Mouse (Mus musculus) myocyte (in vitro differentiated cells): ENCODE results near the gene Nudt14. TPM values are rescaled to one million over a fixed set of nuclear protein-coding genes. Genes with fewer than 3 reads are reported as not detected.

ENCODE experiments used
- H3K27me3 ChIP-seq: one replicate; pipeline ENCODE4 v1.6.1; 2011; ENCODE audit not compliant: control insufficient read depth, insufficient read depth, insufficient read length
- H3K36me3 ChIP-seq: one replicate; pipeline ENCODE4 v1.6.1; 2011; ENCODE audit not compliant: control insufficient read depth, insufficient read depth
- H3K4me2 ChIP-seq: one replicate; pipeline ENCODE4 v1.6.1; 2011; ENCODE audit warnings: low read depth, control low read depth
- H3K4me3 ChIP-seq: one replicate; pipeline ENCODE4 v1.5.1; 2011; ENCODE audit warnings: mild to moderate bottlenecking, control low read depth, moderate library complexity
- H3K79me2 ChIP-seq: one replicate; pipeline ENCODE4 v1.6.1; 2011; ENCODE audit not compliant: control insufficient read depth, insufficient read depth
- H3ac ChIP-seq: one replicate; pipeline ENCODE4 v1.6.1; 2011; ENCODE audit not compliant: control insufficient read depth, insufficient read length
- MYOD1 ChIP-seq, 3 experiments: IDR thresholded peaks; one replicate each; pipeline ENCODE4 v1.6.1; 2011; ENCODE audit warnings: control low read depth in 2 of 3, low read depth in 2 of 3, mild to moderate bottlenecking in 2 of 3, moderate library complexity in 1 of 3; ENCODE audit not compliant: insufficient read length in 2 of 3, control insufficient read depth in 1 of 3
- MYOG ChIP-seq, 3 experiments: IDR thresholded peaks; one replicate each; pipeline ENCODE4 v1.6.1; 2011; ENCODE audit warnings: control low read depth in 2 of 3, low read depth in 2 of 3, mild to moderate bottlenecking in 2 of 3; ENCODE audit not compliant: insufficient read length in 2 of 3, control insufficient read depth in 1 of 3, insufficient read depth in 1 of 3
- POLR2A ChIP-seq: IDR thresholded peaks from one replicate; pipeline ENCODE4 v1.6.1; 2011; ENCODE audit warnings: low read depth, mild to moderate bottlenecking, control low read depth, moderate library complexity; ENCODE audit not compliant: insufficient read length
- TCF12 ChIP-seq: IDR thresholded peaks from one replicate; pipeline ENCODE4 v1.6.1; 2011; ENCODE audit warnings: mild to moderate bottlenecking, control low read depth; ENCODE audit not compliant: poor library complexity, insufficient read depth, severe bottlenecking
- TCF3 ChIP-seq: IDR thresholded peaks from one replicate; pipeline ENCODE4 v1.6.1; 2011; ENCODE audit warnings: low read depth, control low read depth; ENCODE audit not compliant: insufficient read length
- USF1 ChIP-seq: IDR thresholded peaks from one replicate; pipeline ENCODE4 v1.6.1; 2011; ENCODE audit warnings: low read depth, mild to moderate bottlenecking, control low read depth, moderate library complexity
- polyA plus RNA-seq: library from polyadenylated mRNA; unstranded; fragments of >200 nt; fragmentation: generic; extraction: Trizol; gene quantifications from one replicate; pipeline ENCODE4 v1.2.1, GENCODE M21; 2012; ENCODE audit warnings: missing spikeins

Nudt14 gene
- polyA plus RNA-seq, 1 experiment: 94.9 TPM

DNA sequence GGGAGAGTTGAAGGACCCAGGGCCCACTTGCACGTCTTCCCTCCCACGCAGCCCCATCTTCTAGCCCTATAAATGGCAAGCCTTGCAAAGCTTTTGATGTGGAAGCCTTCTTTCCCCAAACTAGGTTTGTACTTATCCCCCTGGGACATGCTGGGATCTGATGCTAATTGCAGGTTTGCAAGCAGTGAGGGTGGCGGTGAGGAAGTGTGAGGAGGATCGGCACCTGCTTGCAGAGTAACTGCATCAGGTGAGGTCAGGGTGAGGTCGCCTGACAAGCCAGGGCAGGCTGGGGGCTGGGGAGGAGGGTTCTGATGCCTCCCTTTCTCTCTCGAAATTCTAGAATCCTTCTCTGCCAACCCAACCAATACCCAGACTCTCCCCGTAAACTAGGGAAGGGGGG is 56.5 kb downstream of the Nudt14 start:
- Histone ChIP-seq H3K36me3 (no peaks in the 10 kb centered on the region), H3K4me2 (no peak overlapping the region), H3K4me3 (no peak overlapping the region), H3ac (no peak overlapping the region), H3K79me2 (no peaks in the 10 kb centered on the region), H3K27me3 (no peaks in the 10 kb centered on the region)
- TF ChIP-seq POLR2A (no peak), USF1 (no peak), TCF12 (no peak), MYOG (IDR thresholded peaks at IDR 0.05; ENCODE audit: control insufficient read depth in 1 of 3, insufficient read depth in 1 of 3, insufficient read length in 2 of 3, low read depth in 2 of 3) (no peak), TCF3 (no peak), MYOD1 (IDR thresholded peaks at IDR 0.05; ENCODE audit: control insufficient read depth in 1 of 3, insufficient read length in 2 of 3, low read depth in 2 of 3) (no peak)

Other genes starting within 250 kb of the Nudt14 start
- 22.8 TPM for gene Cep170b, start 221.7 kb downstream of the Nudt14 start, polyA plus RNA-seq
- 0.08 TPM for gene Pld4, start 181.5 kb downstream of the Nudt14 start, polyA plus RNA-seq
- gene Ahnak2, start 139.5 kb downstream of the Nudt14 start, polyA plus RNA-seq: 24.4 TPM
- 9.6 TPM for gene Clba1, start 133.2 kb downstream of the Nudt14 start, polyA plus RNA-seq
- gene Cdca4, start 112.7 kb downstream of the Nudt14 start, polyA plus RNA-seq: 21.5 TPM
- gene Gpr132, start 73.9 kb downstream of the Nudt14 start, polyA plus RNA-seq: 0.02 TPM
- gene Jag2, start 12.3 kb downstream of the Nudt14 start, polyA plus RNA-seq: 51.8 TPM
- 16.3 TPM for gene Btbd6, start 34.4 kb upstream of the Nudt14 start, polyA plus RNA-seq
- gene Brf1, start 58.6 kb upstream of the Nudt14 start, polyA plus RNA-seq: 27.9 TPM
- gene Pacs2, start 72.4 kb upstream of the Nudt14 start, polyA plus RNA-seq: 89.3 TPM
- 0.11 TPM for gene Tex22, start 132.4 kb upstream of the Nudt14 start, polyA plus RNA-seq
- gene Mta1, start 156.2 kb upstream of the Nudt14 start, polyA plus RNA-seq: 101 TPM
- 1,146 TPM for gene Crip2, start 198.1 kb upstream of the Nudt14 start, polyA plus RNA-seq
- gene Crip1, start 204.2 kb upstream of the Nudt14 start, polyA plus RNA-seq: 1,677 TPM
- 6.6 TPM for gene Tedc1, start 214.3 kb upstream of the Nudt14 start, polyA plus RNA-seq
- gene Tmem121, start 243.8 kb upstream of the Nudt14 start, polyA plus RNA-seq: 4.1 TPM